Mouse (Mus musculus): Measurements from ENCODE around the gene Psme3. TPM values are rescaled to one million over a fixed set of nuclear protein-coding genes. Genes with fewer than 3 reads are reported as not detected.

Gene Psme3
- 100 to 1,000 TPM in 1 of 26 experiments, 10 to 100 TPM in 25; 20.7 to 101 (median 49.4) TPM for total RNA-seq (2018; cell fraction: chromatin; rRNA removed)
- total RNA-seq (2018; cell fraction: cytosol; rRNA removed): 10 to 100 TPM; 58.1 to 84.9 (median 69.8) TPM
- 10 to 100 TPM; 34.0 to 85.5 (median 52.9) TPM for total RNA-seq (2018; cell fraction: nucleus; rRNA removed)
- 53.0 to 111 TPM (median 98.6 TPM) in 3 replicates for polyA plus RNA-seq (2018)

GRCm38 (mm10) chr11:101315665-101316500, at the start of gene Psme3:
Gene Psme3, plus strand, starts transcription at chr11:101316213.
- WGBS (ENCODE audit: missing documents): under 1% methylated on average over 54 of the region's 62 CpGs
- Histone ChIP-seq H3K79me2 (ENCODE audit: inconsistent target) (peaks cover 31% of the 10 kb centered on the region), H3K4me3 (ENCODE audit: inconsistent target) (peak within 1 kb of the TSS; percentile 97), H3K27ac (peak within 1 kb of the TSS; percentile 65), H3K36me3 (ENCODE audit: inconsistent target) (peaks cover 22% of the 10 kb centered on the region)

- 51% methylated on average over 10 of the region's 10 CpGs for WGBS (ENCODE audit: missing documents)
- H3K79me2 ChIP-seq (ENCODE audit: inconsistent target): no peaks in the 10 kb centered on the region
- no peak overlapping the region for H3K4me3 ChIP-seq (ENCODE audit: inconsistent target)
- no peaks in the 10 kb centered on the region for H3K36me3 ChIP-seq (ENCODE audit: inconsistent target)
- H3K27ac ChIP-seq: no peak overlapping the region
Observed at GRCm38 (mm10) chr11:101269577-101270116, 46.4 kb upstream of the Psme3 start.

- H3K79me2 ChIP-seq (ENCODE audit: inconsistent target): peaks cover 2% of the 10 kb centered on the region; the same call in 1 of the 2 replicates
- WGBS (ENCODE audit: missing documents): 81% methylated on average over 3 of the region's 3 CpGs
- H3K27ac ChIP-seq: no peak overlapping the region
- no peaks in the 10 kb centered on the region for H3K36me3 ChIP-seq (ENCODE audit: inconsistent target)
- no peak overlapping the region for H3K4me3 ChIP-seq (ENCODE audit: inconsistent target)
Observed at GRCm38 (mm10) chr11:101272446-101272845, 43.6 kb upstream of the Psme3 start.

- peaks cover 14% of the 10 kb centered on the region for H3K79me2 ChIP-seq (ENCODE audit: inconsistent target)
- no peak overlapping the region for H3K4me3 ChIP-seq (ENCODE audit: inconsistent target)
- no peak overlapping the region for H3K27ac ChIP-seq
- 77% methylated on average over 4 of the region's 4 CpGs for WGBS (ENCODE audit: missing documents)
- H3K36me3 ChIP-seq (ENCODE audit: inconsistent target): no peaks in the 10 kb centered on the region
Observed at GRCm38 (mm10) chr11:101275309-101275708, 40.7 kb upstream of the Psme3 start.

GRCm38 (mm10) chr11:101276319-101277070, 39.5 kb upstream of the Psme3 start:
- 78% methylated on average over 27 of the region's 27 CpGs for WGBS (ENCODE audit: missing documents)
- Histone ChIP-seq H3K79me2 (ENCODE audit: inconsistent target) (peaks cover 14% of the 10 kb centered on the region), H3K4me3 (ENCODE audit: inconsistent target) (no peak overlapping the region), H3K36me3 (ENCODE audit: inconsistent target) (no peaks in the 10 kb centered on the region), H3K27ac (no peak overlapping the region)

GRCm38 (mm10) chr11:101277381-101278222, 38.4 kb upstream of the Psme3 start:
- 56% methylated on average over 12 of the region's 12 CpGs for WGBS (ENCODE audit: missing documents)
- Histone ChIP-seq H3K36me3 (ENCODE audit: inconsistent target) (no peaks in the 10 kb centered on the region), H3K27ac (no peak overlapping the region), H3K4me3 (ENCODE audit: inconsistent target) (peak overlapping the region; percentile 86), H3K79me2 (ENCODE audit: inconsistent target) (peaks cover 14% of the 10 kb centered on the region)

GRCm38 (mm10) chr11:101278223-101279192, 37.5 kb upstream of the Psme3 start, which contains the start of the genes Cntd1 and Coa3:
Gene Cntd1, plus strand, starts transcription at chr11:101279012.
Gene Coa3, minus strand, starts transcription at chr11:101279114.
- Histone ChIP-seq H3K4me3 (ENCODE audit: inconsistent target) (peak within 1 kb of the TSS; percentile 86), H3K79me2 (ENCODE audit: inconsistent target) (peaks cover 14% of the 10 kb centered on the region), H3K27ac (peak within 1 kb of the TSS; percentile 50), H3K36me3 (ENCODE audit: inconsistent target) (no peaks in the 10 kb centered on the region)
- WGBS (ENCODE audit: missing documents): 6% methylated on average over 45 of the region's 45 CpGs

GRCm38 (mm10) chr11:101279193-101279569, 36.8 kb upstream of the Psme3 start:
- Histone ChIP-seq H3K27ac (peak overlapping the region; percentile 50; the same call in 1 of the 2 replicates), H3K36me3 (ENCODE audit: inconsistent target) (no peaks in the 10 kb centered on the region), H3K4me3 (ENCODE audit: inconsistent target) (peak overlapping the region; percentile 86), H3K79me2 (ENCODE audit: inconsistent target) (peaks cover 14% of the 10 kb centered on the region)
- 79% methylated on average over 14 of the region's 14 CpGs for WGBS (ENCODE audit: missing documents)

- WGBS (ENCODE audit: missing documents): 89% methylated on average over 6 of the region's 7 CpGs
- Histone ChIP-seq H3K4me3 (ENCODE audit: inconsistent target) (no peak overlapping the region), H3K36me3 (ENCODE audit: inconsistent target) (no peaks in the 10 kb centered on the region), H3K27ac (no peak overlapping the region), H3K79me2 (ENCODE audit: inconsistent target) (peaks cover 14% of the 10 kb centered on the region)
Observed at GRCm38 (mm10) chr11:101280837-101281236, 35.2 kb upstream of the Psme3 start.

GRCm38 (mm10) chr11:101282896-101283295, 33.1 kb upstream of the Psme3 start:
- no peaks in the 10 kb centered on the region for H3K36me3 ChIP-seq (ENCODE audit: inconsistent target)
- no peak overlapping the region for H3K4me3 ChIP-seq (ENCODE audit: inconsistent target)
- peaks cover 7% of the 10 kb centered on the region for H3K79me2 ChIP-seq (ENCODE audit: inconsistent target)
- H3K27ac ChIP-seq: no peak overlapping the region
- WGBS (ENCODE audit: missing documents): 86% methylated on average over 5 of the region's 5 CpGs

GRCm38 (mm10) chr11:101283805-101284204, 32.2 kb upstream of the Psme3 start:
- Histone ChIP-seq H3K4me3 (ENCODE audit: inconsistent target) (no peak overlapping the region), H3K79me2 (ENCODE audit: inconsistent target) (no peaks in the 10 kb centered on the region), H3K36me3 (ENCODE audit: inconsistent target) (peaks cover 8% of the 10 kb centered on the region; the same call in 1 of the 2 replicates), H3K27ac (no peak overlapping the region)
- WGBS (ENCODE audit: missing documents): 94% methylated on average over 4 of the region's 4 CpGs

GRCm38 (mm10) chr11:101287306-101287705, 28.7 kb upstream of the Psme3 start:
- H3K79me2 ChIP-seq (ENCODE audit: inconsistent target): no peaks in the 10 kb centered on the region
- H3K36me3 ChIP-seq (ENCODE audit: inconsistent target): peaks cover 43% of the 10 kb centered on the region
- 24% methylated on average over 9 of the region's 9 CpGs for WGBS (ENCODE audit: missing documents)
- H3K27ac ChIP-seq: no peak overlapping the region
- no peak overlapping the region for H3K4me3 ChIP-seq (ENCODE audit: inconsistent target)

GRCm38 (mm10) chr11:101291231-101291630, 24.8 kb upstream of the Psme3 start:
- H3K4me3 ChIP-seq (ENCODE audit: inconsistent target): no peak overlapping the region
- H3K79me2 ChIP-seq (ENCODE audit: inconsistent target): peaks cover 14% of the 10 kb centered on the region; the same call in 1 of the 2 replicates
- WGBS (ENCODE audit: missing documents): 98% methylated on average over 8 of the region's 8 CpGs
- peaks cover 81% of the 10 kb centered on the region for H3K36me3 ChIP-seq (ENCODE audit: inconsistent target)
- no peak overlapping the region for H3K27ac ChIP-seq

Measured in macrophage (primary cell).